Mouse (Mus musculus): Measurements from ENCODE around the gene Bnip2. TPM values are rescaled to one million over a fixed set of nuclear protein-coding genes. Genes with fewer than 3 reads are reported as not detected.

Bnip2 gene
- polyA plus RNA-seq, 1 experiment from 2014 or later, result 121 TPM

DNA sequence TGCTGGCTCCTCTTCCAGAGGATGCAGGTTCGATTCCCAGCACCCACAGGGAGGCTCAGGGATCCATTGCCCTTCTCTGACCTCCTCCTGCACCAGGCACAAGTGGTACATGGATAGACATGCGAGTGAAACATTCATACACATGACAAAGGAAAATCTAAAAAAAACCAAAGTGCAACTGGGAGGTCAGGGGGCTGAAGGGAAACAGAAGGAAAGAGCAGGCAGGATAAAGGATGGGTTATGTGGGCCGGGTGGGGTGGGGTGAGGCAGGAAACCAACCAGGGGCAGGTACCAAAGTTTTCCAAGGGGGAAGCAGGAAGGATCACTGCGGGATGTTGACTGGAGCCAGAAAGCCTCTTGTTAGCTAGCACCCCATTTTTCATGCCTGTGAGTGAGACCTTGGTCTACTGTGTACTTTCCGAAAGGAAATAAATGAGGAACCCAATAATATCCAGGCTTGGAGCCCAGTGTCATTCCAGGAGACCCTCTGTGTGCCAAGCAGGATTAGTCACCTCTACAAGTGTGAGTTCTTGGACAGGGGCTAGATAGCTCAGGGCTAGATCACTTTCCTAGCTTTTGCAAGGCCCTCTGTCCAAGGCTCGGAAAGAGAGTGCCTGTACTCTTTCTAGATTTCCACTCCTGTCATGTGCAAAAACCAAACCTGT is 59.6 kb downstream of the Bnip2 start:
- Histone ChIP-seq H3K27ac (ENCODE audit: low read depth, low read length) (no peak overlapping the region), H3K4me3 (ENCODE audit: low read depth, low read length) (no peak overlapping the region), H3K4me2 (ENCODE audit: low read depth) (no peak overlapping the region), H3K9me3 (ENCODE audit: control insufficient read depth, low read length) (no peaks in the 10 kb centered on the region), H3K36me3 (ENCODE audit: control insufficient read depth, insufficient read depth, low read length) (no peaks in the 10 kb centered on the region), H3K4me1 (ENCODE audit: control insufficient read depth, insufficient read depth, low read length) (no peaks in the 10 kb centered on the region), H3K9ac (ENCODE audit: low read length) (no peak overlapping the region), H3K27me3 (ENCODE audit: control insufficient read depth, insufficient read depth, low read length) (no peaks in the 10 kb centered on the region)
- 62% methylated on average over 6 of the region's 6 CpGs for WGBS
- no peak for ATAC-seq (ENCODE audit: insufficient read depth, low FRiP score, low TSS enrichment)
- DNase-seq (ENCODE audit: low spot score), result no peak

GRCm38 (mm10) chr9:70049416-70049783 is 60.1 kb downstream of the Bnip2 start:
- H3K4me3 ChIP-seq (ENCODE audit: low read depth, low read length), result no peak overlapping the region
- no peak for ATAC-seq (ENCODE audit: insufficient read depth, low FRiP score, low TSS enrichment)
- no peak overlapping the region for H3K4me2 ChIP-seq (ENCODE audit: low read depth)
- WGBS, result 45% methylated on average over 3 of the region's 3 CpGs
- no peaks in the 10 kb centered on the region for H3K36me3 ChIP-seq (ENCODE audit: control insufficient read depth, insufficient read depth, low read length)
- no peaks in the 10 kb centered on the region for H3K27me3 ChIP-seq (ENCODE audit: control insufficient read depth, insufficient read depth, low read length)
- DNase-seq (ENCODE audit: low spot score), result no peak
- no peak overlapping the region for H3K27ac ChIP-seq (ENCODE audit: low read depth, low read length)
- H3K4me1 ChIP-seq (ENCODE audit: control insufficient read depth, insufficient read depth, low read length), result no peaks in the 10 kb centered on the region
- no peaks in the 10 kb centered on the region for H3K9me3 ChIP-seq (ENCODE audit: control insufficient read depth, low read length)
- H3K9ac ChIP-seq (ENCODE audit: low read length), result no peak overlapping the region

DNA sequence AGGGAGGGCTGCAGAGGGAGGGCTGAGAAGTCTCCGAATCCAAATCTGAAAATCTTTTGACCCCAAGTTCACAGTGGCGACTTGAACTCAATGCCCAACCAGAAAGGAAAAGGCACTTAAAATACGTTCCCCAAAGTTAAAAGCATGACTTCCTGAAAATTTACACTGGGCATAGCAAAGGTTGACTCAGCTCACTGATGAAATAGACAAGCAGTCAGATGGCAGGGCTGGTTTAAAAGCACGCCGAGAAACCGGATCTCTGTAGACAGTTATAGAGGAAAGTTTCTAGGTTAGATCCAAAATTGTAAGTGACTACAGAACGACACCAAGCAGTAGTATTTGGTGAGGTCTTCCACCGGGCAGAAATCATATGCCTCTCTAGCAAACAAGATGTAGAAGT is 60.6 kb downstream of the Bnip2 start:
- DNase-seq (ENCODE audit: low spot score) (no peak), ATAC-seq (ENCODE audit: insufficient read depth, low FRiP score, low TSS enrichment) (no peak)
- Histone ChIP-seq H3K9ac (ENCODE audit: low read length) (no peak overlapping the region), H3K4me2 (ENCODE audit: low read depth) (no peak overlapping the region), H3K27ac (ENCODE audit: low read depth, low read length) (no peak overlapping the region), H3K4me3 (ENCODE audit: low read depth, low read length) (no peak overlapping the region), H3K36me3 (ENCODE audit: control insufficient read depth, insufficient read depth, low read length) (no peaks in the 10 kb centered on the region), H3K27me3 (ENCODE audit: control insufficient read depth, insufficient read depth, low read length) (no peaks in the 10 kb centered on the region), H3K4me1 (ENCODE audit: control insufficient read depth, insufficient read depth, low read length) (no peaks in the 10 kb centered on the region), H3K9me3 (ENCODE audit: control insufficient read depth, low read length) (no peaks in the 10 kb centered on the region)
- 62% methylated on average over 8 of the region's 8 CpGs for WGBS

GRCm38 (mm10) chr9:70052730-70053129 is 63.5 kb downstream of the Bnip2 start:
- no peaks in the 10 kb centered on the region for H3K9me3 ChIP-seq (ENCODE audit: control insufficient read depth, low read length)
- 60% methylated on average over 3 of the region's 3 CpGs for WGBS
- H3K27ac ChIP-seq (ENCODE audit: low read depth, low read length), result no peak overlapping the region
- no peaks in the 10 kb centered on the region for H3K4me1 ChIP-seq (ENCODE audit: control insufficient read depth, insufficient read depth, low read length)
- no peak overlapping the region for H3K4me3 ChIP-seq (ENCODE audit: low read depth, low read length)
- no peak overlapping the region for H3K4me2 ChIP-seq (ENCODE audit: low read depth)
- H3K27me3 ChIP-seq (ENCODE audit: control insufficient read depth, insufficient read depth, low read length), result no peaks in the 10 kb centered on the region
- H3K9ac ChIP-seq (ENCODE audit: low read length), result no peak overlapping the region
- no peaks in the 10 kb centered on the region for H3K36me3 ChIP-seq (ENCODE audit: control insufficient read depth, insufficient read depth, low read length)
- ATAC-seq (ENCODE audit: insufficient read depth, low FRiP score, low TSS enrichment) (no peak), DNase-seq (ENCODE audit: low spot score) (no peak)

DNA sequence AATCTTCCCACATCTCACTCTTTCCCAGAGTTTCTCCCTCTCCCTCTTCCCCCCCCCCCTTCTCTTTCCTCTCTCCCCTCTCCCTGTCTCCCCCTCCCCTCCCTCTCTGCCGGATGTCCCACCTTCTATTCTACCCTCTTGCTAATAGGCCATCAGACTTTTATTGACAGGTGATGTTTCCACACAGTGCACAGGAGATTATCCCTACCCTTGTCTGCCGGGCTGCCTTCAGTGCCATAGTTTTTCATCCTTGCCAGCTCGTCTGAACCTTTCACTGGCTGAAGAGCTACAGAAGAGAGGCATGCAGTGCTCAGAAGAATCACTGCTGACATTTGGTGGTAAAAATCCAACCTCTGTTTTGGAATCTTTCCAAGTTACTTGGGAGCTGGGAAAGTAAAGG is 64.1 kb downstream of the Bnip2 start:
- H3K4me1 ChIP-seq (ENCODE audit: control insufficient read depth, insufficient read depth, low read length), result no peaks in the 10 kb centered on the region
- no peak overlapping the region for H3K9ac ChIP-seq (ENCODE audit: low read length)
- ATAC-seq (ENCODE audit: insufficient read depth, low FRiP score, low TSS enrichment), result no peak
- no peaks in the 10 kb centered on the region for H3K9me3 ChIP-seq (ENCODE audit: control insufficient read depth, low read length)
- H3K27ac ChIP-seq (ENCODE audit: low read depth, low read length), result no peak overlapping the region
- no peak overlapping the region for H3K4me3 ChIP-seq (ENCODE audit: low read depth, low read length)
- WGBS, result 55% methylated on average over 3 of the region's 3 CpGs
- no peak overlapping the region for H3K4me2 ChIP-seq (ENCODE audit: low read depth)
- no peaks in the 10 kb centered on the region for H3K27me3 ChIP-seq (ENCODE audit: control insufficient read depth, insufficient read depth, low read length)
- DNase-seq (ENCODE audit: low spot score), result no peak
- no peaks in the 10 kb centered on the region for H3K36me3 ChIP-seq (ENCODE audit: control insufficient read depth, insufficient read depth, low read length)

Other genes starting within 250 kb of the Bnip2 start
- 3.7 and 4.2 TPM in 2 replicates for gene Foxb1, start 228.5 kb upstream of the Bnip2 start, polyA plus RNA-seq (2014; fragmentation: Nextera tagmentation; extraction: Ambion mirVana)
- gene Gtf2a2, start 23.1 kb downstream of the Bnip2 start, polyA plus RNA-seq (2014; fragmentation: Nextera tagmentation; extraction: Ambion mirVana), result 192 and 195 TPM in 2 replicates
- gene Gcnt3, start 48.6 kb downstream of the Bnip2 start, polyA plus RNA-seq (2014; fragmentation: Nextera tagmentation; extraction: Ambion mirVana), result not detected in 2 replicates
- 2.3 and 2.4 TPM in 2 replicates for gene Fam81a, start 153.1 kb downstream of the Bnip2 start, polyA plus RNA-seq (2014; fragmentation: Nextera tagmentation; extraction: Ambion mirVana)
- gene Myo1e, start 217.9 kb downstream of the Bnip2 start, polyA plus RNA-seq (2014; fragmentation: Nextera tagmentation; extraction: Ambion mirVana), result 10.0 and 10.7 TPM in 2 replicates